Mouse (Mus musculus) retina, embryonic 14.5 days (tissue): ENCODE data around the gene Pex6.

ENCODE experiments used
- DNase-seq: peaks from one replicate; pipeline ENCODE4 v3.0.0-alpha.2; 2015; ENCODE audit warnings: low spot score

Pex6 gene

DNA sequence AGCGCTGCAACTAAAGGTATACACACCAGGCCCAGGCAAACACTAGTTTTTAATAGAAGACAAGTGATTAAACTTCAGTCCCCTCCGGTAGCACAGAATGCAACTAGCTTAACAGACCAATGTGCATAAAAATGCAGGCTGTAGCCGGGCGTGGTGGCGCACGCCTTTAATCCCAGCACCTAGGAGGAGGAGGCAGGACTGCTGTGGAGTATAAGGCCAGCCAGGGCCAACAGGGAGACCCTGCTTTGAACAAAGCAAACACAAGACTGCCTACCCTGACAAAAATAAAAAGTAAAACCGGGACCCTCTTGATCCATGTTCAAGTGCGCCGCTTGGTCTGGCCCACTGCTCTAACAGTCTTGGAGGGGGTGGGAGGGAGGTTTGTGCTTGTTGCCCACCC lies 63.8 kb downstream of the Pex6 start:
- no peak for DNase-seq
